Mouse (Mus musculus) small intestine, adult 2 months (tissue): ENCODE data around the gene Abi3.

Source experiments
- CTCF ChIP-seq: fragments of 200-500 bp; IDR thresholded peaks from 2 replicates; pipeline ENCODE4 v1.5.1; 2012; ENCODE audit warnings: low read depth, mild to moderate bottlenecking, control low read depth, inconsistent platforms, low read length, moderate library complexity, mixed read lengths; ENCODE audit not compliant: insufficient replicate concordance, insufficient read length; ENCODE audit errors: extremely low read depth
- POLR2A ChIP-seq: fragments of 200-500 bp; IDR thresholded peaks from 2 replicates; pipeline ENCODE4 v1.6.1; 2012; ENCODE audit warnings: low read depth, mild to moderate bottlenecking, control low read depth, inconsistent platforms, low read length, moderate library complexity

- TF ChIP-seq CTCF, result no peak
- no peak for TF ChIP-seq POLR2A
These were observed 58.3 kb downstream of the Abi3 start for GRCm38 (mm10) chr11:95783958-95784357.
